In the genomic region with DNA sequence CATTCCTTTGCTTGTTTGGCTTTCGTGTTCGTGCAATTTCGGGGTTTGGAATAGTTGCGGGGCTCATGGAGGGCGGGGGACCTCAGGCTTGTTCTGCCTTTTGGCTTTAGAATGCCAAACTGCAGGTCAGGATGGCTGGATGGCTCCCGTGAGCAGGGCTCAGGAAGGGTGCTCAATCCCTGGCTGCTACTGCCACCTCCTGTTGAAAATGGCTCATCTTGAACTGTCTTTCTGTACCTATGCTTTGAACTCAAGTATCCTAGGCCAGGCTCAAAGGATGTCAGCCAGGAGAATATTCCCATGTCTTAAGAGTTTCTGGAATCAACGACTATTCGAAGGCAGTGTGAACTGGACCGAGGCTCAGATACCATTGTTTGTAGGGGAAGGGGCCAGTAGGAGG, we compare ENCODE assay signal across 8 mouse cellular contexts.
DNase-seq lines count a peak whose midpoint lies in the region; ATAC-seq lines count a peak whose summit lies in the region.

No protein-coding gene starts in this region.

- intact Hi-C loops in heart, postnatal 25 days (cut with DNase I), result loop anchor here (5.0 kb wide), 2 partner anchors 85 to 235 kb away; no protein-coding TSS in a partner anchor
- intact Hi-C loops in heart, postnatal 14 days (cut with DNase I), result loop anchor here (1.0 to 5.0 kb wide), 3 partner anchors 90 to 735 kb away; no protein-coding TSS in a partner anchor

- H3K4me1 ChIP-seq in forebrain, embryonic 11.5 days (replicated peaks; ENCODE audit: control insufficient read depth, insufficient read depth, low read length), result no peaks in the 10 kb centered on the region

- H3K27me3 ChIP-seq in forebrain, embryonic 11.5 days (ENCODE audit: control insufficient read depth, insufficient read depth, low read length), result no peaks in the 10 kb centered on the region

- no peak overlapping the region for H3K9ac ChIP-seq in forebrain, embryonic 11.5 days (ENCODE audit: low read length)

- H3K4me3 ChIP-seq in forebrain, embryonic 11.5 days (ENCODE audit: low read depth, low read length), result no peak overlapping the region

- H3K9me3 ChIP-seq in forebrain, embryonic 11.5 days (ENCODE audit: control insufficient read depth, low read length), result no peaks in the 10 kb centered on the region

- peak; percentile 92 for DNase-seq in heart, adult 11 months
- DNase-seq in heart, postnatal 25 days (ENCODE audit: low spot score), result no peak
- peak; percentile 38 for DNase-seq in adrenal gland, postnatal 10 days
- DNase-seq in heart, postnatal 14 days, result peak; percentile 35 to 56
- peak; percentile 60 to 67 for DNase-seq in lung, adult 18-20 months
- DNase-seq in testis, postnatal 14 days (ENCODE audit: low spot score), result peak; percentile 31
- no peak for DNase-seq in layer of hippocampus, postnatal 14 days (ENCODE audit: low spot score in 2 of 2)
- DNase-seq in forebrain, embryonic 11.5 days (ENCODE audit: low spot score), result no peak

- H3K36me3 ChIP-seq in forebrain, embryonic 11.5 days (ENCODE audit: control insufficient read depth, insufficient read depth, low read length), result no peaks in the 10 kb centered on the region

- no peak for ATAC-seq in forebrain, embryonic 11.5 days (replicated peaks; ENCODE audit: low FRiP score)

- 75% methylated on average over 9 of the region's 9 CpGs for whole genome bisulfite sequencing in forebrain, embryonic 11.5 days

- H3K4me2 ChIP-seq in forebrain, embryonic 11.5 days (ENCODE audit: low read depth, low read length, severe bottlenecking), result no peak overlapping the region

- no peak overlapping the region for H3K27ac ChIP-seq in forebrain, embryonic 11.5 days (ENCODE audit: low read depth, low read length)

Comparison
In these comparisons a context has a peak if more than half of its experiments do, and no peak if none do; other contexts are left out.
1. DNase-seq: peak in heart, adult 11 months (single experiment), adrenal gland, postnatal 10 days (single experiment), heart, postnatal 14 days (2 of 2), lung, adult 18-20 months (2 of 2) and testis, postnatal 14 days (single experiment); none in heart, postnatal 25 days (single experiment), layer of hippocampus, postnatal 14 days (0 of 2) and forebrain, embryonic 11.5 days (single experiment).